Mouse (Mus musculus): ENCODE results near the gene Tysnd1.

Gene Tysnd1

DNA sequence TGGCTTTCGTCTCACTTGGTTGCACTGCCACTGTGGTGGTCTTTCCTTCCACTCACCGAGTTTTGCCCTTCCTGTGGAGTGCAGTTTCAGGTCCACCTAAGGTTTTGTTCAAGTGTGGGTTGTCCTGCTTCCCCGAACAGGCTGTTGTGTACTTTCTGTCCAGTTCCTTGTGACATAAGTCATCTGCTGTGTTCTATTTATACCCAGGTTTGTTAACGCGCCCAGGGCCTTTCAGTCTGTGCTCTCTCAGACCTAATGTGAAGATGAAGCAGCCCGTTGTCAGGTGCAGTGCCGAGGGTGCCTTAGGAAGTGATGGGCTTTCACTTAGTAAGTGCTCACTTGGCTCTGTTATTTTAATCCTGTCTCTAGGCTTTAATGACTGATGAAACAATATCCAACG is 5.9 kb upstream of the Tysnd1 start:
- no peak for DNase-seq (ENCODE audit: low read depth, low spot score)

DNA sequence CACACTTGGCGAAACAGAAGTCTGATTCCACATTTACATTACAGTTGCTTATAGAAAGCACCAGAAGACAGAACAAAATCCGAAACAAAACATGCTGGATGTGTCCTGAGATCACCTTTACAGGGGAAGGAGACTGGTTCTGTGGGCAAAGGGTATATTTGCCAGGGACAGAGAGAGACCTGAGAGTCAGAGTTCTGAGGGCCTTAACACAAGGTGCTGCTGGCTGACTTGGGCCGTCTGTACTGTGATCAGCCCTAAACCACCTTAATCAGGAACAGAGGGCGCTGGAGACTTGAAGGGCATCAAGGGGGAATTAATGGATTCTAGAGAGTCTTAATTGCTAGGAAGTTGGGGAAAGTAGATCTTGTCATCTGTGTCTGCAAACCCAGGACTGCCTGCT is 1.8 kb upstream of the Tysnd1 start:
- no peak for DNase-seq (ENCODE audit: low read depth, low spot score)

DNA sequence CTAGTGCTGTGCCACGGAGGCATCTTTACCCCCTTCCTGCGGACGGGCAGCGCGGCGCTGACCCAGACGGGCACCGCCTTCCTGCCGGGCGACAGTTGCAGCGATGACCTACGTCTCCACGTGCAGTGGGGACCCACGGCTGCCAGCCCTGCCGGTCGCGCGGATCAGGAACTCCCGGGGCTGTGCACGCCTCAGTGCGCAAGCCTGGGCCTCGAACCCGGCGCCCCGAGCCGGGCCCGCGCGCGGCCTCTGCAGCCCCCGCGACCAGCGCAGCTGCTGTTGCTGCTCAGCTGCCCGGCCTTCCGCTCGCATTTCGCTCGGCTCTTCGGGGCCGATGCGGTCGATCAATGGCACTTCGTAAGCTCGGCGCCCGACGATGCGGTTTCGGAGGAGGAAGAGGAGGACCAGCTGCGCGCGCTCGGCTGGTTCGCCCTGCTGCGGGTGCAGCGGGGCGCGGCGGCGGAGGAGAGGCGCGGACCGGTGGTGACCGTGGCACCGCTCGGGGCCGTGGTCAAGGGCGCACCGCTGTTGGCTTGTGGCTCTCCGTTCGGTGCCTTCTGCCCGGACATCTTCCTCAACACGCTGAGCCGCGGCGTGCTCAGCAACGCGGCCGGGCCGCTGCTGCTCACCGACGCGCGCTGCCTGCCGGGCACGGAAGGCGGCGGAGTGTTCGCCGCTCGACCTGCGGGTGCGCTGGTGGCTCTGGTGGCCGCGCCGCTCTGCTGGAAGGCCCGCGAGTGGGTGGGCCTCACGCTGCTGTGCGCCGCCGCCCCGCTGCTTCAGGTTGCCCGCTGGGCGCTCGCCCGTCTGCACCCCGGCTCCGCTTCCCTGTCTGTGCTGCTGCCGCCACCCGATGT is 617 bp downstream of the Tysnd1 start:
- DNase-seq (ENCODE audit: low read depth, low spot score) = peak; percentile 59

DNA sequence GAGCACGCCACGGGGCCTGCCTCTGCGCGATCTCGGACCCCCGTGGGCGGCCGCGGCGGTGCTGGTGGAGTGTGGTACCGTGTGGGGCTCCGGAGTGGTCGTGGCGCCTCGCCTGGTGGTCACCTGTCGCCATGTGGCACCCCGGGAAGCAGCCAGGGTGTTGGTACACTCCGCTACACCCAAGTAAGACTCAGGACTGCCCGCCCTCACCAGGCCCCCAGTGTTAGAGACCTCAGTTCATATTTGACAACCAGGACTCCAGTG is 1.2 kb downstream of the Tysnd1 start:
- no peak for DNase-seq (ENCODE audit: low read depth, low spot score)

DNA sequence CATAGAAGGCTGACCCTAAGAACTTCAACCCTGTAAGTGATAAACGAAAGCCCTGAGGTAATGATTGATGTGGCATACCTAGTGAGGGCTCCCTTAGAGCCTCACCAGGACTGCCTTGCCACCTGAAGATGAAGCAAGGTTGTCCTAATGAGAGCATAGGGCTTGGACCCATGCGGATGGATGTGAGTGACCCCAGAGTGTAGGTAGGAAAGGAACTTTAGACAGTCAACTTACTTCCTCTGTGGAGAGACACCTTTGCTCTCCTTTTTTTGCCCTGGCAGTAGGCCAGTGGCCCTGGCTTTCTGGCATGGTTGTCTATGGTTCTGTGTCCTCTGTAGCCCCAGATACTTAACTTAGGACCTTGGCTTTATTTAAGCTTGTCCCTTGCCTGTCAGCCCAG is 1.7 kb downstream of the Tysnd1 start:
- no peak for DNase-seq (ENCODE audit: low read depth, low spot score)

DNA sequence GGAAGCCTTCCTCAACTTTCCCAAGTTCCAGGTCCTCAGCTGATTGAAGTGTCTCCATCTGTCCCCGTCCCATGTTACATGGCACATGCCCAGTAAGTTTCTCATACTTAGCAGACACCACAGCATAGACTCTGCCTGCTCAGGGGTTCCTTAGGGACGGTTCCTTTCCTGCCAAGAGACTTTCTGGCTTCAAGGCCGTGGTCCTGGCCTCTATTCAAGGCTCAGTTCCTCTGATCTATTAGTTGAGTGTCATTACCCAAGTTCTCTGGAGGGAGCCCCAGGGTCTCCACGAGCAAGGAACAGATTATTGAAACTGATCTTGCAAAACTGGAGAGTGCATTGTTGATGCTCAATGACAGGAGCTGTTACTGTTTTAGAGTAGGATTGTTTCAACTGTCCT is 9.3 kb downstream of the Tysnd1 start:
- DNase-seq (ENCODE audit: low read depth, low spot score) = no peak

DNA sequence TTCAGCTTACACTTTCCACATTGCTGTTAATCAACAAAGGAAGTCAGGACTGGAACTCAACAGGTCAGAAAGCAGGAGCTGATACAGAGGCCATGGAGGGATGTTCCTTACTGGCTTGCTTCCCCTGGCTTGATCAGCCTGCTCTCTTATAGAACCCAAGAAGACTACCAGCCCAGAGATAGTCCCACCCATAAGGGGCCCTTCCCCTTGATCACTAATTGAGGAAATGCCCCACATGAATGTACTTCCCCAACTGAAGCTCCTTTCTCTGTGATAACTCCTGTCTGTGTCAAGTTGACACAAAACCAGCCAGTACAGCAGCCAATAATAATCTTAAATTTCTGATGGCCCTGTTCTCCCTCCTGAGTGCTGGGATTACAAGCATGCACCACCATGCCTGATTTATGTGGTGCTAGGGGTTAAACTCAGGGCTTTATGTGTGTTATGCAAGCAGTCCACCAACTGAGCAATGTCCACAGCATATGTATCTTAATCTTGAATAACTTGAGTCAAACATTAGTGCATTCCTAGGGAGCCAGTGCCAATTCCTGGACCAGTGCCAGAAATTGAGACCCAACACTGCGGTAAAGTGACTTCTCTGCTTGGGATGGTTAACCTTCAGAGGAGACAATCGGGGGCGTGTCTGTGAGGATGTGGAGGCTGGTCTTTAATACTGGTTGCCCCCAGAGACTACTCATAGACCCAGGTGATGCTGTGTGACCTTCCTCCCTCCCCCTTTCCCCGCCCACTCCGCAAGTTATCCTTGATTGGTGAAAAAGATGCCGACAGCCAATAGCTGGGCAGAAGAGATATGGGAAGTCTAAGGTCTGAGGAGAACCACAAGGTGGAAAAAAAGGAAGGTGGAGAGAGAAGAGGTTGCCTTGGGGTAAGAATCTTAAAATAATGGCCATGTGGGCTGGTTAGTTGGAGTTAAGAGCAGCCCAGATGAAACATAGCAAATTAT is 11.4 kb downstream of the Tysnd1 start:
- DNase-seq (ENCODE audit: low read depth, low spot score) = no peak

DNA sequence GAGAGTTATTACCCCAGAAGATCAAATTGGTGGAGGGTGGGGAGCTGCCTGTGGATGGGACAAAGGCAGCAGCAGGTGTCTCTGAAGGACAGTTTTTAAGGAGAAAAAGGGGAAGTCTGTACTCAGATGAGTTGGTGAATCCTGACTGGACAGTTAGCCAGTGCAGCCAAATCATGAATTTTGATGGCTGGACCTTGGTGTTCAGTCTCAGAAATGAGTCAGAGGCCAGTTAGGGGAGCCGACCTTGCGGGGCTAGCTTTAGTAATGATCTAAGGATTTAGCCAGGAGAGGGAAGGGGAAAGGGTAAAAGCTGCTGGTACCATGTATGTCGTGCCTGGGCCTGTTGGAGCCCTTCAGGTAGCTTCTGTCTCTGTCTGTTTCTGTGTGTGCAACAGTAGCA is 18.3 kb downstream of the Tysnd1 start:
- no peak for DNase-seq (ENCODE audit: low read depth, low spot score)

DNA sequence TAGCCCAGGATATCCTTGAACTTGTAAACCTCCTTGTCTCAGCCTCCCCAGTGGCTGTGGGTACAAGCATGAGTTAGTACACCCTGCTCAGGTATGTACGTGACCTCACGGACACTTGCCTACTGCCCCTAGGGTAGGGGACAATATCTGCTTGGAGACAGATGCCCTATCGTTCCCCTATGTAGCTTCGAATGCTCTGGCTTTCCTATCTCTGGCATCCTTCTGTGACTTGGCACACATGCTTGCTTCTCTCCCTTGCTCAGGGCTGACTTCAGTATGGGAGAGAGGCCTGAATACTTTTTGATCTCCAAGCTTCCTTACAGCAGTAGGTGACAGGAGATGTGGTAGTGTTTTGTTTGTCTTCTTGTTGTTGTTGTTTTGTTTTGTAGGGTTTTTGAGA is 18.8 kb downstream of the Tysnd1 start:
- DNase-seq (ENCODE audit: low read depth, low spot score) = no peak

DNA sequence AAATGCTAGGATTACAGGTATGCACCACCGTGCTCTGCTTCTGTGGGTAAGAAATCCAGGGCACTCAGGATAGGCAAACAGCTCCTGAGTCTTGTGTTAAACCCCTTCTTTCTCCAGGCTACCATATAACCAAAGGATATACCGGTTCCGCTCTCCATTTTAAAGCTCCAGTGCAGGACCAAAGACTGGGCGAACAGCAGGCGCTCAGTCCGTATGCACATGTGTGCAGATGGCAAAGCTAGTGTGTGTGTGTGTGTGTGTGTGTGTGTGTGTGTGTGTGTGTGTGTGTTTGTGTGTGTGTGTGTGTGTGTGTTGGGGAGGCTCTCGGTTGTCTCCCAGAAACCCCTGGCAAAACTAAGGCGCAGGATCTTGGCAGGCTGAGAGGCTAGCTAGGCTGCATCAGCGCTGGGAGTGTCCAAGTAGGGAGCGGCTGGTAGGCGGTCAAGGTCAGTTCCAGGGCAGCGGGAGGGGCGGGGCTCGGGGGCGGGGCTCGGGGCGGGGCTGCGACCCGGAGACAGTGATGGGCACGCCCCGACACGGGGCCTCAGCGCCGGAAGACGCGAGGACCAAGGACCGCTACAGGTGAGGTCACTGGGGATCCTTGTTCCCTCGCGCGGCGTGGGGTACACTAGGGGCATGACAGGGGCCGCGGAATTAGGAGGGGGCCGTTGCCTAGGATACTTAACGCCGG is 19.6 kb downstream of the Tysnd1 start, which contains the start of gene Aifm2:
Gene Aifm2 (plus strand): TSS at position 493 of the 691 bp plus-strand sequence.
- peak; percentile 41 for DNase-seq (ENCODE audit: low read depth, low spot score)

DNA sequence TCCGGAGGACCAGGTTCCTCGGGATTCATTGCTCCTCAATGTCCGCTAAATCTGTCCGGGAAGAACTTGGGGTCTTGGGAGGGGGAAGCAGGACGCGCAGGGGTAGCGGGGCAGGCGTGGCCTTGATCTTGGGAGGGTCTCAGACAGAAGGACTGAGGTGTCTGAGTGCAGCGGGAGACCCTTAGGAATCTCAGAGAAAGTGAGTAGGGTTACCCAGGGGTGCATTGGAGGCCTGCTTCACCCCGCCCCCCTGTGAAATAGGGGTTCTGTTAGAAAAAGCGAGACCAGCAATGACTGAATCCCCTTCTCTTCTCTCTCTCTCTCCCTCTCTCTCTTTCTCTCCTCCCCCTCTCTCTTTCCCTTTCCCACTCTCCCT is 20.1 kb downstream of the Tysnd1 start:
- no peak for DNase-seq (ENCODE audit: low read depth, low spot score)

DNA sequence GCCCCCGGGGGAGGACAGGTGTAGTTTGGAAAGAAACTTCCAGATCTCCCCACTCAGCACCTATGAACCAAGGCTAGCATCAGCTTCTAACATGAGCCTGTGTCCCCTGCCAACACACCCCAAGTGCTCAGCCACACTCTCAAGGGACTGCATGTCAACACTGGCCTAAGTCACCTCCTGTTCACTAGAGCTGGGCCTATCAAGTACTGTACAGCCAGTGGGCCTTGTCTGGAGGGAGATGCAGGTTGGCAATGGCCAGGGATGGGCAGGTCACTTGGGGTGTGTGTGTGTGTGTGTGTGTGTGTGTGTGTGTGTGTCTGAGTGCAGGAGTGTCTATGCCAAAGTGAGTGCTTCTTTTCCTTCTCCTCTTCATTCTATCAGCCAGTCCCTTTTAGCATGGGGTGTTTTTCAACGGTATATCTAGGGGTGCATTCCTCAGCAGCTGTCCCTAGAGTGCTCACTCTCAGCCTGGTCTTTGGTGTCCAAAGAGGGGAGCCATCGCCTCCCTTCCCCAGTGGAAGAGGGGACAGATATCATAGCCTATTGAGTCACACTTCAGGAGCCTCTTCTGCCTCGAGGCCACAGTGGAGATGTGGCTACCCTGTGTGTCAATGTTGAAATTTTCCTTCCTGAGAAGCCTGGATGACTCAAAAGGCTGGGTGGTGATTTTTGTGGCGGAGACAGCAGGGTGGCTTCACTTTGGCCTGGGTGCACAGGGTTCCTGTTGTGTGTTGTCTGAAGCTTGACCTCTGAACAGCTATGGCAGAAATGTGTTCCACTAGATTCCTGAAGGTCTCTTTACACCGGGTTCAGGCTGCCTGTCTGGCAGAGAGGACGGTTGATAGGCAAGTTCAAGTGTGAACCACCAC is 20.9 kb downstream of the Tysnd1 start:
- DNase-seq (ENCODE audit: low read depth, low spot score) = no peak

DNA sequence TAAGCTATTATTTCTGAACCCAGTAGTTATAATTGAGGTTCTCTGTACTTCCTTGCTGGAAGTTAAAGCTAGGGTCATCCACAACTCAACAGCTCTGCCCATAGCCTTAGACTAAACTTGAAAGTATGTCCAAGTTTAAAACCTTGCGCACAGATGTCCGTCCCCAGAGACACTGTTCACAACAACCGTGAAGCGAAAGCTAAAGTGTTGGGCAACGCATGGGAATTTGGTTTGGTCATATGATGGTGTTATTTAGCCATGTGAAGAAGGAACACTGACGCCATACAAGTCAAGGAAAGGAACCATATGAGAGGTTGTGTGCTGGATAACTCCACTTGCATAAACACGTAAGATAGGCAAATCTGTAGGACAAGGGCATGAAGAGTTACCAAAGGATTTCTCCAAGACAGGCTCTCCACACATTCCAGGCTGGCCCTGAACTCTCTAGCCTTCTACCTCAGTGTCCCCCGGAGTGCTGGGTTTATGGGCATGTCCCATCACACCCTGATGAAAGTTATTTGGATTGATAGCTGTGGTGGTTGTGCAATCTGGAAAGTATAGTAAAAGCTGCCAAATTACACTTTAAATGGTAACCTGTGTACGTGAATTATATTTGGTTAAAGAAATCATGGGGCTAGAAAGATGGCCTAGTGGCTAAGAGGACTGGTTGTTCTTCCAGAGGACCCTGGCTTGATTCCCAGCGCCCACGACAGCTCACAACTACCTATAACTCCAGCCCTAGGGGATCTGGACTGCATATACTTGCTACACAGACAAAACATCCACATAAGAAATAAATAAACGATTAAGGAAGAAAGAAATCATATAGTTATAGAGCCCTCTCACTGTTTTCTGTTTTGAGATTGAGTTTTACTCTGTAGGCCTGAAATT is 22.3 kb downstream of the Tysnd1 start:
- DNase-seq (ENCODE audit: low read depth, low spot score) = no peak

DNA sequence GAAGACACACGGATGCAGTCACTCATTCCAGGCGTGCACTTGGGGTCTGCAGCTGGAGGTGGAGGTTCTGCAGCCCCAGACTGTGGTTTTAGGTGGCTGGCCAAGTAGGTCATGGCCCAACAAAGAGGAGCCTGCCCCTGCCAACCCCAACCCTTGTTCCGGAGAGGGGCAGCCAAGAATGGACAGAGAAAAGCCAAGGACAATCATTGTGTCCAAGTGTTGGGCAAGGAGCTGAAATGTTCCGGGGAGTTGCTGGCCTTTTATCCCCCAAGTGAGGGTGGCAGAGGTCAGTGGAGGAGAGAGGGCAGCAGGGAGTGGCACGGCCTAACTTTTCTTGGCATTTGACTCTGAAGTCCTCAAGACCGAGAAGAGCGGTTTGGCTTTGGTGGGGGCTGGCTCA is 25.0 kb downstream of the Tysnd1 start:
- no peak for DNase-seq (ENCODE audit: low read depth, low spot score)

DNA sequence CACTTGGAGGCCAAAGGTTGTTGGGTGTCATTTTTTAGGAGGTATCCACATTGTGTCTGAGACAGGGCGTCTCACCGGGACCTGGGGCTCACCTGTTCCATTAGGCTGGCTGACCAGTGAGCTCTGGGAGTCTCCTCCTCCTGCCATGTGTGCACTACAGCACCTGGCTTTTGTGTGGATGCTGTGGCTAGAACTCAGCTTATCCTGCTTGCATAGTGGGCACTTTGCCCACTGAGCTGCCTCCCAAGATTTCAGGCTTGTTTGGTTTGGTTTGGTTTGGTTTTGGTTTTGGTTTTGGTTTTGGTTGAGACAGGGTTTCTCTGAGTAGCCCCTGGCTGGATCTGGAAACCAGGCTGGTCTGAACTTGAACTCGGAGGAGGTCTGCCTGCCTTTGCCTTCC is 26.9 kb downstream of the Tysnd1 start:
- DNase-seq (ENCODE audit: low read depth, low spot score) = no peak

DNA sequence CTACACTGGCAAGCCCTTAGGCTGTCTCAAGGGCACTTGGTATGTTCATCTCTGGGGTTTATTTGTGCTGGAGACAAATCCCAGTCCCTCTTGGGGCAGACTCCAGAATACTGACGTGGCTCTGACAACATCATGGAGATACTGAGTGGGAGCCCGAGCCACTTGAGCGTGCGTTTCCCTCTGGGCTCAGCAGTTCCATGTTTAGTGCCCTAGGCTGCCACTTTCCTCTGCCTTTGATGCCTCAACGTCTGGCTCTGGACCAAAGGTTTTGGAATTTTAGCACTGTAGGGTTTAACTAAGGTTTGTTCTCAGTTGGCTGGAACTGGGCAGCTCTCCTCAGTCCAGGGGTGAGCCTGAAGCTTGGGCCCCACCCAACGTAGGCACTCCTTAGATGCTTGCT is 28.0 kb downstream of the Tysnd1 start:
- no peak for DNase-seq (ENCODE audit: low read depth, low spot score)

DNA sequence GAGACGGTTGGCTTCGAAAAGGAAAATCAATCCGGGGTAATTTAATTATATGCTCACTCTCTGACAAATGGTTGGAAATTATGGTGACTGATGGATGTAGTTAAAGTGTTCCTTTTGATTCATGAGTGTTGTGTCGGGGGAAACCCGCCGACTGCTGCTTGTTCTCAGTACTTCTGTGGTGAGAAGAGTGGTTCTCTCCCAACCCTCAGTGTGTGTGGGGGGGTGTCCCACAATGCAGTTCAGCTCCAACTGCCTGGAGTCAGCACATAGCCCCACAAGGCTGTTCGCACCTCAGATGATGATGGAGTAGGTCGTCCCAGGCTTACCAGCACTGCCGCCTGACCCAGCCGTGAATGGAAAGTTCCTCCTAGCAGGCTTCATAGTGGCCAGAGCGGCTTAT is 33.9 kb downstream of the Tysnd1 start:
- DNase-seq (ENCODE audit: low read depth, low spot score) = no peak

DNA sequence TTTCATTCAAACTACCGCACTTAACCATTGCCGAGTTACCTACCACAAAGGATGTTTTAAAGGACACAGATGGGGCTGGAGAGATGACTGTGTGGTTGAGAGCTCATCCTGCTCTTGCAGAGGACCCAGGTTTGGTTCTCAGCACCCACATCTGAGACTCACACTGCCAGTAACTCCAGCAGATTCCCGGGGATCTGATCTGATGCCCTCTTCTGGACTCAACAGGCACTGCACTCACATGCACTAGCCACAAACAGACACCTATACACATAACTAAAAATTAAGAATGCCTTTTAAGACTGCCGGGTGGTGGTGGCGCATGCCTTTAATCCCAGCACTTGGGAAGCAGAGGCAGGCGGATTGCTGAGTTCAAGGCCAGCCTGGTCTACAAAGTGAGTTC is 34.9 kb downstream of the Tysnd1 start:
- no peak for DNase-seq (ENCODE audit: low read depth, low spot score)

DNA sequence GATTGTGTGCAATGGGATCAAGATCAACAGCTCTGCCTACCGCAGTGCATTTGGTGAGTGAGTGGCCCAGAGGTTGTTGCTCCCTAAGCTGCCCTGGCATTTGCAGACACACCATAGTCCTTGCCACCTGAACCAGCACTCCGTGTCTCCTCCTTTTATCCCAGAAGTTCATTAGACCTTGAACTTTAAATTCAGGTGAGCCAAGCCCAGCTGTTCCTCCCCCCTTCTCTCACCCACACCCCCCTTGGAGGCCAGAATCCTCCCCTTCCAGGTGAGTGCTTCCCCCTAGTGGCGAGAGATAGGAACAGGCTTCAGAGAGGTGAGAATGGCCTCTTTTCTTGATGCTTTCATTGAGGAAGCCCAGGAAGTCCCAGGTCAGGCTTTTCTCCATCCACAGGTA is 39.1 kb downstream of the Tysnd1 start:
- DNase-seq (ENCODE audit: low read depth, low spot score) = peak; percentile 51

DNA sequence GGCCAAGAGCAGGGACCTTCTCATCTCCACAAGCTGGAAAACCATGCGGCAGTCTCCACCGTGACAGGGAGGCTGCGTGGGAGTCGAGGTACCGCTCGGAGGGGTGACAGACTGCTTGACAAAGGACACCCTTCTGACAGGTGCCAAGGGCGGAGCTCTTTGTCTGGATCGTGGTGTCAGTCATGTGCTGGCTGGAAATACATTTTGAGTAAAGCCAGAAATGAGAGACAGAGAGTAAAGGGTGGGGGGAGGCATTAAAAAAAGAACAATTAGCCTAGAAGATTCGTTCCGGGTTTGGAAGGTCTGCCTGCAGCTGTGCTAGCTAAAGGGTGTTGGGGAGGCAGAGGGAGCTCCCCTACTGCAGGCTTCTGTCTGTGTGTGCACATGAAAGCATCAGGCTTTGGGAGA is 41.4 kb downstream of the Tysnd1 start:
- DNase-seq (ENCODE audit: low read depth, low spot score) = no peak
